Mouse (Mus musculus) cerebellum, adult 11-12 months (tissue): ENCODE data around the gene Kxd1.

ENCODE experiments used
- DNase-seq: peaks from one replicate; pipeline ENCODE4 v3.0.0; 2022

The Kxd1 gene

GRCm38 (mm10) chr8:70490880-70491495 is 36.8 kb downstream of the Kxd1 start:
- DNase-seq: no peak

GRCm38 (mm10) chr8:70490061-70490879 is 37.5 kb downstream of the Kxd1 start:
- no peak for DNase-seq

GRCm38 (mm10) chr8:70489576-70489975 is 38.2 kb downstream of the Kxd1 start:
- DNase-seq: no peak

- DNase-seq: no peak
These were observed 38.8 kb downstream of the Kxd1 start for GRCm38 (mm10) chr8:70488931-70489470.

GRCm38 (mm10) chr8:70487993-70488796 is 39.6 kb downstream of the Kxd1 start:
- no peak for DNase-seq

- peak; percentile 79 for DNase-seq
These were observed 40.7 kb downstream of the Kxd1 start, which contains the start of gene Tmem59l for GRCm38 (mm10) chr8:70486941-70487520. Tmem59l (minus strand) TSS chr8:70487358.

- DNase-seq: peak; percentile 78
These were observed 41.5 kb downstream of the Kxd1 start for GRCm38 (mm10) chr8:70486191-70486681.

GRCm38 (mm10) chr8:70482943-70483342 is 44.8 kb downstream of the Kxd1 start:
- no peak for DNase-seq

GRCm38 (mm10) chr8:70481908-70482307 is 45.8 kb downstream of the Kxd1 start:
- DNase-seq: no peak

- DNase-seq: peak; percentile 76
These were observed 50.3 kb downstream of the Kxd1 start for GRCm38 (mm10) chr8:70477269-70477982.

GRCm38 (mm10) chr8:70476333-70477268 is 51.2 kb downstream of the Kxd1 start, which contains the start of gene Klhl26:
Klhl26 (minus strand) TSS chr8:70476968.
- DNase-seq: peak; percentile 96

GRCm38 (mm10) chr8:70471856-70472255 is 55.9 kb downstream of the Kxd1 start:
- peak; percentile 77 for DNase-seq

- DNase-seq: no peak
These were observed 57.8 kb downstream of the Kxd1 start for GRCm38 (mm10) chr8:70469938-70470337.

- DNase-seq: no peak
These were observed 58.4 kb downstream of the Kxd1 start for GRCm38 (mm10) chr8:70469295-70469916.

GRCm38 (mm10) chr8:70468733-70469132 is 59.0 kb downstream of the Kxd1 start:
- DNase-seq: no peak

- no peak for DNase-seq
These were observed 59.8 kb downstream of the Kxd1 start for GRCm38 (mm10) chr8:70467907-70468306.

- DNase-seq: no peak
These were observed 60.5 kb downstream of the Kxd1 start for GRCm38 (mm10) chr8:70467229-70467725.

GRCm38 (mm10) chr8:70466771-70467170 is 61.0 kb downstream of the Kxd1 start:
- no peak for DNase-seq

GRCm38 (mm10) chr8:70466305-70466704 is 61.5 kb downstream of the Kxd1 start:
- no peak for DNase-seq

GRCm38 (mm10) chr8:70465701-70466100 is 62.1 kb downstream of the Kxd1 start:
- no peak for DNase-seq
